Mouse (Mus musculus) kidney, embryonic 15.5 days (tissue): ENCODE measurements around the gene Mvp. TPM values are rescaled to one million over a fixed set of nuclear protein-coding genes. Genes with fewer than 3 reads are reported as not detected.

Source experiments
- ATAC-seq: fragments of 200-750 bp; cut with Nextera tagmentation; replicated peaks from 2 replicates; pipeline ENCODE4 v1.8.0; 2017; ENCODE audit warnings: moderate TSS enrichment; ENCODE audit not compliant: low FRiP score
- H3K27ac ChIP-seq: fragments of 300-500 bp; sonication (generic); 2 replicates; pipeline ENCODE4 v1.5.1; 2015; ENCODE audit warnings: mild to moderate bottlenecking, inconsistent platforms
- H3K27me3 ChIP-seq: fragments of 300-500 bp; sonication (generic); 2 replicates; pipeline ENCODE4 v1.6.1; 2015; ENCODE audit warnings: inconsistent platforms
- H3K36me3 ChIP-seq: fragments of 300-500 bp; sonication (generic); 2 replicates; pipeline ENCODE4 v1.6.1; 2015; ENCODE audit warnings: inconsistent platforms
- H3K4me1 ChIP-seq: fragments of 300-500 bp; sonication (generic); 2 replicates; pipeline ENCODE4 v1.6.1; 2015; ENCODE audit warnings: inconsistent platforms
- H3K4me2 ChIP-seq: fragments of 300-500 bp; sonication (generic); 2 replicates; pipeline ENCODE4 v1.6.1; 2015; ENCODE audit warnings: moderate library complexity, mild to moderate bottlenecking, inconsistent platforms
- H3K4me3 ChIP-seq: fragments of 300-500 bp; sonication (generic); replicated peaks from 2 replicates; pipeline ENCODE4 v1.5.1; 2015; ENCODE audit warnings: mild to moderate bottlenecking, inconsistent platforms
- H3K9ac ChIP-seq: fragments of 300-500 bp; sonication (generic); 2 replicates; pipeline ENCODE4 v1.6.1; 2015; ENCODE audit warnings: mild to moderate bottlenecking, inconsistent platforms
- H3K9me3 ChIP-seq: fragments of 300-500 bp; sonication (generic); replicated peaks from 2 replicates; pipeline ENCODE4 v1.6.1; 2016; ENCODE audit warnings: inconsistent platforms
- WGBS: fragments of 180-500 bp; shearing (Covaris S2); methylation state at CpG from one replicate; pipeline ENCODE4 v1.1.7; 2015; ENCODE audit warnings: mixed read lengths; 5-methylcytosine and 5-hydroxymethylcytosine counted together
- polyA plus RNA-seq: library from polyadenylated mRNA; unstranded; fragments of >200 nt; fragmentation: Nextera tagmentation; extraction: Ambion mirVana; gene quantifications from 2 replicates; pipeline ENCODE4 v1.2.1, GENCODE M21; 2015

Gene Mvp
- polyA plus RNA-seq, 1 experiment from 2014 or later: 16.8 TPM

GRCm38 (mm10) chr7:127023896-127024690 lies 9.7 kb upstream of the Mvp start:
- Histone ChIP-seq H3K4me1 (peaks cover 73% of the 10 kb centered on the region), H3K27ac (peak overlapping the region; percentile 99), H3K36me3 (peaks cover 44% of the 10 kb centered on the region), H3K9me3 (no peaks in the 10 kb centered on the region), H3K4me3 (peak overlapping the region; percentile 77), H3K4me2 (peak overlapping the region; percentile 92), H3K27me3 (no peaks in the 10 kb centered on the region), H3K9ac (peak overlapping the region; percentile 97)
- WGBS: 22% methylated on average over 19 of the region's 19 CpGs
- no peak for ATAC-seq

GRCm38 (mm10) chr7:127023272-127023691 lies 8.9 kb upstream of the Mvp start:
- no peak for ATAC-seq
- peak overlapping the region; percentile 92 for H3K4me2 ChIP-seq
- H3K4me1 ChIP-seq: peaks cover 75% of the 10 kb centered on the region
- H3K9ac ChIP-seq: peak overlapping the region; percentile 97
- H3K9me3 ChIP-seq: no peaks in the 10 kb centered on the region
- H3K27ac ChIP-seq: peak overlapping the region; percentile 99
- peaks cover 36% of the 10 kb centered on the region for H3K36me3 ChIP-seq
- 77% methylated on average over 13 of the region's 13 CpGs for WGBS
- H3K4me3 ChIP-seq: peak overlapping the region; percentile 77
- H3K27me3 ChIP-seq: no peaks in the 10 kb centered on the region

- H3K9ac ChIP-seq: peak overlapping the region; percentile 97; the same call in 1 of the 2 replicates
- H3K4me3 ChIP-seq: peak overlapping the region; percentile 77; the same call in 1 of the 2 replicates
These were observed 8.3 kb upstream of the Mvp start for GRCm38 (mm10) chr7:127022528-127023271.

DNA sequence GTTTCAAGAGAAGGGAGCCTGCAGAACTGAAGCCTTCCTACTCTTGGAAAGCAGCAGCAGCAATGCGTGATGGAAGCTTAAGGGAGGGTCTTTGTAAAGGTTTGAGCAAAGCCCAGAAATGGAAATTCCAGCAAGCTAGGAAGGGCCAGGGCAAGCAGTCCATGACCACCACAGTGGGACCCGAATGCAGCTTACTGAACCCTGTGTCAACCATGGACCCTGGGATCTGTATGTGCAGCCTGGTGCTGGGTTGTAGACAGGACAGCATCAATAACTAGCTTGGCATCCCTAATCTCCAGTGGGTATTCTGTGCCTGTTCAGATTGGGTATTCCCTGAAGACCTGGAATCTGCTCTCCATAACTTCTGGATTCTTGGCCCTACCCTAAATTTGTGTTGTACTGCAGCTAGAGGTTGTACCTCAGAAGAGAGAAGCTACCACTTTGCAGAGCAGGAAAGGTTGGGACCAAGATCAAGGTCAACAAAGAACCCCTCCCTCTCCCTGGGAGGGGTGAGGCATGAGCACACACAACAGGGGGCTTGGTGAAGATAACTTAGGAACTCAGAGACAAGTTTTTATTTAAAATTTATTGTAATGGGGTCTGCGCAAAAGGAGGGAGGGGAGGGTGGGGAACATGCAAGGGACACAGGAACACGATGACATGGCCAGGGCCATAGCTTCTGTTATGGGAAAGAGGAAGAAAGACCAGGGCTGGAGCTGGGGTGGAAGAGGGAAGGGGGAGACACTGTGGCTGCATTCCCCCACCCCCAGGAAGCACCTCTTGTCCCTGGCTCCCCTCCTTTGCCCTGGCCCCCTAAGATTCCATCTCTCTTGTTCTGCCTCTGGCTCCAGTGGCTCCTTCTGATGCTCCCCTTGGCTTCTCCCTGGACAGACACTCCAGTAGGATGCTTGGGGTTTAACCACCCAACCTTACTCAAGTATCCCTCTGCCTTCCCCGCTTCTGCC lies 7.4 kb upstream of the Mvp start:
- Histone ChIP-seq H3K36me3 (peaks cover 32% of the 10 kb centered on the region), H3K9me3 (no peaks in the 10 kb centered on the region), H3K27me3 (no peaks in the 10 kb centered on the region), H3K9ac (peak overlapping the region; percentile 62), H3K4me3 (peak overlapping the region; percentile 54), H3K4me1 (peaks cover 75% of the 10 kb centered on the region), H3K27ac (peak overlapping the region; percentile 99), H3K4me2 (peak overlapping the region; percentile 92)
- ATAC-seq: no peak
- 49% methylated on average over 5 of the region's 5 CpGs for WGBS

More at GRCm38 (mm10) chr7:127022528-127023271, 8.3 kb upstream of the Mvp start:
- ATAC-seq: no peak
- Histone ChIP-seq H3K9me3 (no peaks in the 10 kb centered on the region), H3K4me2 (peak overlapping the region; percentile 92), H3K27me3 (no peaks in the 10 kb centered on the region), H3K4me1 (peaks cover 75% of the 10 kb centered on the region), H3K27ac (peak overlapping the region; percentile 99), H3K36me3 (peaks cover 32% of the 10 kb centered on the region)
- WGBS: 77% methylated on average over 7 of the region's 7 CpGs

DNA sequence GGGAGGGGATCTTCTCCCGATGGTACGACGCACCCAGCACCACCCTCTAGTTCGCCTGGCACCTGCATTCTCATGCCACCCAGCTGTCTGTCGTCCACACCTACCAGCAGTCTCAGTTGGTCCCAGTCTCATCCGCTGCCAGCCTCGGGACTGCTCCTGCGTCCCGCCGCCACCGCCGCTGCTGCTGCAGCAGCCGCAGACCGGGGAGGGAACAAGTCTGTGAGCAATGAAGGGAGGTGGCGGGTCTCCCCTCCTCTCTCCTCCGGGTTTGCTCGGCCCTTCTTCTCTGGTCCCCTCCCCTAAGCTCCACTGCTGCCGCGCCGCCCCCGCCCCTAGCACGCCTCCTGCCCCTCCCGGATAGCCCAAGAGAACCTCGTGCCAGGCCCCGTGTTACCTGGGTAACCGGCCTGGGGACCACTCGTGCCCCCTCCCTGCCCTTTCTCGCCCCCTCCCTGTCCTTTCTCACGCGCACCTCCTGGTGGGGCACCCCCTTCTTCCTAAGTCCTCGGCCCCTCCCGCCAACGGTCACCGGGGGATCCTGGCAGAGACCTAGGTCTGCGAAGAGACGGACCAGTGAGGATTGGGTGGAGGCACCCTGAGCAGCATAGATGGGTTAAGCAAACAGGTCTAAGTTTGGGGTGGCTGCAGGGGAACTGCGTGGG lies 6.6 kb upstream of the Mvp start, which contains the start of the genes Gm42742 and Prrt2:
Gene Gm42742 (minus strand): TSS at position 197 of the 662 bp plus-strand sequence.
Gene Prrt2 (minus strand): TSS at position 311 of the 662 bp plus-strand sequence.
- 1% methylated on average over 37 of the region's 37 CpGs for WGBS

GRCm38 (mm10) chr7:127020491-127020890 lies 6.1 kb upstream of the Mvp start:
- peak overlapping the region; percentile 62 for H3K9ac ChIP-seq
- H3K4me1 ChIP-seq: peaks cover 82% of the 10 kb centered on the region
- H3K27me3 ChIP-seq: no peaks in the 10 kb centered on the region
- peak overlapping the region; percentile 54 for H3K4me3 ChIP-seq
- peak overlapping the region; percentile 99 for H3K27ac ChIP-seq
- 45% methylated on average over 5 of the region's 5 CpGs for WGBS
- peaks cover 36% of the 10 kb centered on the region for H3K36me3 ChIP-seq
- H3K4me2 ChIP-seq: peak overlapping the region; percentile 92
- ATAC-seq: no peak
- H3K9me3 ChIP-seq: no peaks in the 10 kb centered on the region

More for the DNA sequence above, 6.6 kb upstream of the Mvp start, which contains the start of the genes Gm42742 and Prrt2:
- Histone ChIP-seq H3K27me3 (no peaks in the 10 kb centered on the region), H3K4me1 (peaks cover 77% of the 10 kb centered on the region), H3K9me3 (no peaks in the 10 kb centered on the region), H3K36me3 (peaks cover 32% of the 10 kb centered on the region), H3K4me2 (peak within 1 kb of the TSS; percentile 92), H3K4me3 (peak within 1 kb of the TSS; percentile 54), H3K27ac (peak within 1 kb of the TSS; percentile 99), H3K9ac (peak within 1 kb of the TSS; percentile 62)
- peak; percentile 18; the same call in 1 of the 2 replicates for ATAC-seq

DNA sequence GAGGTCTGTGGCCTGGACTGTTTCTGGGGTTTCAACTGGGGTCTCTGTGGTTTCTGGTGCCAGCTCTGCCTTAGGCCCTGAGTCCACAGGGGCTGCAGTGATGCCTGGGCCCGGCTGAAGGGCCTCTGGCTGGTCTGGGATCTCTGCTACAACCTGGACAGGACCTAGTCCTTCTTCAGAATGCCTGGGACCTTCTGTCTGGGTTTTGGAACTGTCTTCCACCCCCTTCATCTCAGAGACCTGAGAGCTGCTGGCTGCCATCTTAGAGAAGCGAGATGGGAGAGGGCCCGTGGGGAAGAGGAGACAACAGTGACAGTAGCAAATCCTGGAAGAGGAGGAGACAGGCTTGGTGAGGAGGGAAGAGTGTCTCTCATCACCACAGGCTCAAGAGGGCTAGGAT lies 5.6 kb upstream of the Mvp start:
- Histone ChIP-seq H3K36me3 (peaks cover 41% of the 10 kb centered on the region), H3K27me3 (no peaks in the 10 kb centered on the region), H3K4me2 (peak overlapping the region; percentile 92), H3K27ac (peak overlapping the region; percentile 99), H3K4me1 (peaks cover 87% of the 10 kb centered on the region), H3K9me3 (no peaks in the 10 kb centered on the region), H3K9ac (peak overlapping the region; percentile 21), H3K4me3 (peak overlapping the region; percentile 54)
- 64% methylated on average over 3 of the region's 3 CpGs for WGBS
- no peak for ATAC-seq

GRCm38 (mm10) chr7:127019306-127019960 lies 5.0 kb upstream of the Mvp start:
- WGBS: 76% methylated on average over 14 of the region's 14 CpGs
- Histone ChIP-seq H3K4me2 (peak overlapping the region; percentile 92), H3K9me3 (no peaks in the 10 kb centered on the region), H3K36me3 (peaks cover 40% of the 10 kb centered on the region), H3K27ac (0 out of 2 replicates have a peak overlapping the region, but pooled peaks have one; percentile 96), H3K4me3 (peak overlapping the region; percentile 54; the same call in 1 of the 2 replicates), H3K9ac (peak overlapping the region; percentile 43; the same call in 1 of the 2 replicates), H3K4me1 (peaks cover 88% of the 10 kb centered on the region), H3K27me3 (no peaks in the 10 kb centered on the region)
- ATAC-seq: no peak

DNA sequence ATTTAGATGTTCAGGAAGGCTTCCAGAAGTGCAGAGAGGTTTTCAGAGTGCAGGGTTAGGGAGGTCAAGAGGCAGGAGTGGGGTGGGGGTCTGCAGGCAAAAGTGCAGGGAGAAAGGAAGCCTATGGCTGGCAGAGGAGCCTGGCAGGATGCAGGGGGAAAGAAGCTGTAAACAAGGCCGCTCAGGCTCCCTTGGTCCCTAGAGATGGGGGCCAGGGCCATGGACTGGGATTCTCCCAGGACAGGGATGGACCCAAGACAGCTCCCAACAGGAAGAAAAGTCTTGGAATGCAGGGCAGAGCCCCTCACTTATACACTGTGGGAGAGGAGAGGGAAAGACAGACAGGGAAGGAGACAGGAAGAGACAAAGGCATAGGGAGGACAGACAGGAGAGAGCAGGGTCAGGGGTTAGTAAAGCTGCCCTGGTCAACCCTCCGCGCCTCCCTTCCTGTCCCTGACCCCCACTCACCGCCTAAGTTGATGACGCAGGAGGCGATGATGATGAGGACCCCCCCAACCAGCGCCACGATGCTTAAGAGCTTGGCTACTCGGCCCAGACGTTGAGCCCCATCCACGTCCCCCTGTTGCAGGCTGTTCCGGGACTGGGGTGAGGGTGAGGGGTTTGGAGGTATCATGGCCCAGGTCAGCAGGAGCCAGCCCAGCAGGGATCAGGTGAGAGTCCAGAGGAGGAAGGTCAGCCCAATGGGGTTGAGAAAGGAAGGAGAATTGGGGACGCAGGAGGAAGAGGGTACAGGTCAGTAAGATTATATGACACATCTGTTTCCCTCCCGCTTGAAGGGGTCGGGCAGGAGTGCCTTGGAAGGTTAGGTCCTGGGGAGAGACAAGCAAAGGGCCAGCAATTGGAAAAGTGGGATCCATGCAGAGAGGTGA lies 4.2 kb upstream of the Mvp start:
- Histone ChIP-seq H3K9ac (peak overlapping the region; percentile 43; the same call in 1 of the 2 replicates), H3K4me1 (peaks cover 88% of the 10 kb centered on the region), H3K27me3 (no peaks in the 10 kb centered on the region), H3K9me3 (no peaks in the 10 kb centered on the region), H3K36me3 (peaks cover 34% of the 10 kb centered on the region), H3K4me3 (peak overlapping the region; percentile 54; the same call in 1 of the 2 replicates), H3K27ac (peak overlapping the region; percentile 96), H3K4me2 (peak overlapping the region; percentile 92)
- ATAC-seq: no peak
- WGBS: 48% methylated on average over 15 of the region's 15 CpGs
